Mouse (Mus musculus) cerebellum, adult 2 months (tissue): Measurements from ENCODE around the gene Pax7. TPM values are rescaled to one million over a fixed set of nuclear protein-coding genes. Genes with fewer than 3 reads are reported as not detected.

Source experiments
- DNase-seq, 2 experiments: peaks; one replicate each; pipeline ENCODE4 v3.0.0; 2021
- H3K27ac ChIP-seq: fragments of 200-500 bp; 2 replicates; pipeline ENCODE4 v1.5.1; 2012; ENCODE audit warnings: low read length, control low read depth, inconsistent platforms; ENCODE audit not compliant: insufficient read depth
- H3K27me3 ChIP-seq: fragments of 200-500 bp; 2 replicates; pipeline ENCODE4 v1.6.1; 2012; ENCODE audit warnings: inconsistent platforms, mild to moderate bottlenecking, low read length, moderate library complexity; ENCODE audit not compliant: control insufficient read depth, insufficient read depth
- H3K4me1 ChIP-seq: fragments of 200-500 bp; 2 replicates; pipeline ENCODE4 v1.6.1; 2011; ENCODE audit warnings: low read length; ENCODE audit not compliant: control insufficient read depth, insufficient read depth
- H3K4me3 ChIP-seq: fragments of 200-500 bp; replicated peaks from 2 replicates; pipeline ENCODE3; 2011; ENCODE audit warnings: mild to moderate bottlenecking, low read depth, low read length, control low read depth; ENCODE audit not compliant: insufficient read depth
- CTCF ChIP-seq: fragments of 200-500 bp; IDR thresholded peaks from 2 replicates; pipeline ENCODE4 v1.5.1; 2011; ENCODE audit warnings: low read depth, mild to moderate bottlenecking, control low read depth, low read length, moderate library complexity, borderline replicate concordance; ENCODE audit not compliant: insufficient read depth
- POLR2A ChIP-seq: fragments of 200-500 bp; IDR thresholded peaks from 2 replicates; pipeline ENCODE4 v1.6.1; 2011; ENCODE audit warnings: low read length, control low read depth, borderline replicate concordance; ENCODE audit not compliant: insufficient read depth
- WGBS: fragments of 180-500 bp; shearing (Covaris S2); methylation state at CpG from one replicate; pipeline ENCODE4 v1.1.7; 2018; 5-methylcytosine and 5-hydroxymethylcytosine counted together
- polyA plus RNA-seq: library from polyadenylated mRNA; depleted of rRNA; stranded (reverse); fragments of >200 nt; gene quantifications from 2 replicates; pipeline ENCODE4 v1.2.3, GENCODE M21; 2012; rRNA removed

Gene Pax7
- polyA plus RNA-seq: 0.07 and 0.08 TPM in 2 replicates

GRCm38 (mm10) chr4:139833036-139833634, at the start of gene Pax7:
TSS of gene Pax7 (minus strand) at chr4:139833528.
- Histone ChIP-seq H3K27ac (no peak within 1 kb of the TSS), H3K27me3 (peaks cover 13% of the 10 kb centered on the region; the same call in 1 of the 2 replicates)

GRCm38 (mm10) chr4:139881796-139882195, 48.5 kb upstream of the Pax7 start:
- no peaks in the 10 kb centered on the region for H3K4me1 ChIP-seq
- H3K27me3 ChIP-seq: no peaks in the 10 kb centered on the region
- DNase-seq: no peak
- TF ChIP-seq POLR2A (no peak), CTCF (no peak)
- no peak overlapping the region for H3K4me3 ChIP-seq
- H3K27ac ChIP-seq: no peak overlapping the region

More at GRCm38 (mm10) chr4:139833036-139833634, at the start of gene Pax7:
- no peak for DNase-seq
- TF ChIP-seq POLR2A (no peak), CTCF (no peak)
- WGBS: 1% methylated on average over 37 of the region's 41 CpGs
- Histone ChIP-seq H3K4me1 (no peaks in the 10 kb centered on the region; the same call in 1 of the 2 replicates), H3K4me3 (no peak within 1 kb of the TSS)

DNA sequence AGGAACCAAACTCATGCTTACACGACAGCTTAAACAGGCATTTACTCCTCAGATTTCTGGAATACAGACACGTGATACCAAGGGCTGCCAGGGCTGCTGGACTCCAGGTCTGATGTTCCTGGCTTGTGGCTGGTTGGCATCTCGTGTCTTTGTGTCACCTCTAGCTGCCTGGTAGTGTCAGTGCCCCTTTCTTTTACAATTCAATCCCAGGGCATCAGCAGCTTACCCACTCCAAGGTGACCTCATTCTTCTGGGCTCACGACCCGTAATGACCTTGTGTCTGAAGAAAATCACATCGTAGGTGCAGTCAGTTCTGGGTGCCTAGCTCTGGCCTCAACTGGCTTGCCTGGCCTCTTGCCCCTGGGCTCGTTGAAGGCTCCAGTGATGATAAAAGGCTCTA, 46.0 kb upstream of the Pax7 start:
- no peak for DNase-seq
- Histone ChIP-seq H3K4me1 (no peaks in the 10 kb centered on the region), H3K27me3 (no peaks in the 10 kb centered on the region), H3K27ac (no peak overlapping the region), H3K4me3 (no peak overlapping the region)
- TF ChIP-seq POLR2A: no peak
- no peak for TF ChIP-seq CTCF
- WGBS: 74% methylated on average over 7 of the region's 7 CpGs

GRCm38 (mm10) chr4:139878443-139878842, 45.1 kb upstream of the Pax7 start:
- DNase-seq: no peak

DNA sequence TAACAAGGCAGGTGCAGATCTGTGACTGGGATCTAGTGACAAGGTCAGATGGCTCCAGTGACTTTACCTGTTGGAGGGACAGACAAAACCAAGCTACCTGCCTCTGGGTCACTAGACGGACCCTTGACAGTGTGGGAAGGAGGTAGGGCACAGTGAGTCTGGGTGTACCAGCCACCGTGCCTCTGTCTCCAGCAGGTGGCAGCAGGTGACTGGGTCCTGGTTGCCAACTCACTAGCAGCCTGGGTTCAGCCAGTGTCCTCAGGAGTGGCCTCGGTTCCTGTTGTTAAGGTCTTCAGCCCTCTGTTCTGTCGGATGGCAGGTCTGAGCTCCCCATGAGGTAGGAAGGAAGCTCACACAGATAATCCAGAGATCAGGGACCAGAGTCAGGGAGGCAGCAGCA, 43.9 kb upstream of the Pax7 start:
- Histone ChIP-seq H3K27me3 (no peaks in the 10 kb centered on the region), H3K4me1 (no peaks in the 10 kb centered on the region), H3K4me3 (no peak overlapping the region), H3K27ac (no peak overlapping the region)
- TF ChIP-seq POLR2A: no peak
- peak; percentile 95 for TF ChIP-seq CTCF
- 14% methylated on average over 4 of the region's 4 CpGs for WGBS
- DNase-seq: peak; percentile 62 to 75

More at GRCm38 (mm10) chr4:139878443-139878842, 45.1 kb upstream of the Pax7 start:
- Histone ChIP-seq H3K27ac (no peak overlapping the region), H3K4me1 (no peaks in the 10 kb centered on the region), H3K27me3 (no peaks in the 10 kb centered on the region), H3K4me3 (no peak overlapping the region)
- no peak for TF ChIP-seq POLR2A
- peak; percentile 36; the same call in 1 of the 2 replicates for TF ChIP-seq CTCF
- WGBS: 69% methylated on average over 4 of the region's 4 CpGs

- WGBS: 5% methylated on average over 3 of the region's 3 CpGs
- DNase-seq: peak; percentile 18 to 53
- no peaks in the 10 kb centered on the region for H3K4me1 ChIP-seq
- H3K4me3 ChIP-seq: no peak overlapping the region
- TF ChIP-seq POLR2A: no peak
- peak; percentile 87 for TF ChIP-seq CTCF
- H3K27ac ChIP-seq: no peak overlapping the region
- no peaks in the 10 kb centered on the region for H3K27me3 ChIP-seq
Measured at GRCm38 (mm10) chr4:139872595-139872994, 39.3 kb upstream of the Pax7 start.

DNA sequence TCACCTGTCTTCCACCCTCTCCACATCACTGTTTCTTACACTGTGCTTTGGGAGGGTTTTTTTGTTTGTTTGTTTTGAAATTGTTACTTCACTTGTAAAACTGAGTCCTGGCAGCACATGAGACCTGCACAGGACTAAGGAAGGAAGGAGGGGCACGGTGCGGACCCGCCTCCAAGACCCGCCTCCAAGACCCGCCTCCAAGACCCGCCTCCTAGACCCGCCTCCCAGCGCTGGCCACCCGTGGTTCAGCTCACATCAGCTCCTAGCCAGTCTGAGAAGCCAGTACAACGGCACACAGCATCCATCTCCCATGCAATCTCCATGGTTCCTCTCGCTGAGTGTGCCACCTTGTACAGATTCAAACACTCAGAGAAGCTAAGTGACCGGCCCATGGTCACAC, 38.4 kb upstream of the Pax7 start:
- no peak overlapping the region for H3K27ac ChIP-seq
- no peak overlapping the region for H3K4me3 ChIP-seq
- H3K27me3 ChIP-seq: no peaks in the 10 kb centered on the region
- H3K4me1 ChIP-seq: no peaks in the 10 kb centered on the region
- WGBS: 46% methylated on average over 12 of the region's 12 CpGs
- no peak for DNase-seq
- TF ChIP-seq POLR2A (no peak), CTCF (no peak)

DNA sequence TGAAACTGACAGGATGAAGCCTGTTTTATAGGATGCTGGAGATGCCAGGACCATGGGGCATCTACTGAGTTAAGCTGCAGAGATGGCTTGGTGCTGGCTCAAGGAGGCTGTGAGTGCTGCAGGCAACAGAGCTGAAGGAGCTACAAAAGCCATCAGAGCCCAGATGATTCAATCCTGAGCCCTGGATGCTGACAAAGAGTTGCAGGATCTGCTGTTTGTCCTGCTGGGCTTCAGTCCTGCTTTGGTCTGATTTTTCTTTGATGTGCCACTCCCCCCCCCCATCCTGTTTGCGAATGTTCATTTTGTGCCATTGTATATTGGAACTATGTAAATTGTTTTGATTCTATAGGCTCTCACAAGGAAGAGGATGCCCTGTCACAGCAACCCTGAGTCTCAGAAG, 29.9 kb upstream of the Pax7 start:
- Histone ChIP-seq H3K27ac (no peak overlapping the region), H3K4me1 (no peaks in the 10 kb centered on the region), H3K27me3 (no peaks in the 10 kb centered on the region), H3K4me3 (no peak overlapping the region)
- 56% methylated on average over 1 of the region's 1 CpGs for WGBS
- TF ChIP-seq CTCF (no peak), POLR2A (no peak)
- DNase-seq: no peak
